Mouse (Mus musculus) lung, adult 2 months (tissue): Measurements from ENCODE around the gene Abcb10.
A peak's percentile ranks its signal among the peaks of the same experiment; 100 is the strongest.

Experiments
- CTCF ChIP-seq: fragments of 200-500 bp; IDR thresholded peaks from 2 replicates; pipeline ENCODE4 v1.5.1; 2011; ENCODE audit warnings: mild to moderate bottlenecking, low read length, control low read depth; ENCODE audit not compliant: insufficient read depth
- POLR2A ChIP-seq: fragments of 200-500 bp; IDR thresholded peaks from 2 replicates; pipeline ENCODE4 v1.6.1; 2011; ENCODE audit warnings: low read depth, mild to moderate bottlenecking, control low read depth, low read length, borderline replicate concordance; ENCODE audit errors: extremely low read depth

GRCm38 (mm10) chr8:124021237-124022227 lies 38.6 kb upstream of the Abcb10 start, which contains the start of the genes Taf5l and Urb2:
- peak; percentile 55; the same call in 1 of the 2 replicates for TF ChIP-seq POLR2A
- no peak for TF ChIP-seq CTCF
